ENCODE assay signal across 8 mouse cellular contexts in genomic region chr3:88685958-88686451, GRCm38 (mm10). TPM values are rescaled to one million over a fixed set of nuclear protein-coding genes. Genes with fewer than 3 reads are reported as not detected.
DNase-seq lines count a peak whose midpoint lies in the region; ATAC-seq and TF ChIP-seq lines count a peak whose summit lies in the region.

No protein-coding gene starts in this region.

- no peaks in the 10 kb centered on the region for H3K27me3 ChIP-seq in kidney, embryonic 15.5 days
- H3K27me3 ChIP-seq in embryonic facial prominence, embryonic 11.5 days (ENCODE audit: control insufficient read depth, insufficient read depth, low read length), result no peaks in the 10 kb centered on the region
- no peaks in the 10 kb centered on the region for H3K27me3 ChIP-seq in hindbrain, embryonic 10.5 days (ENCODE audit: insufficient read depth, poor library complexity, severe bottlenecking)
- no peaks in the 10 kb centered on the region for H3K27me3 ChIP-seq in liver, adult 2 months (ENCODE audit: control insufficient read depth, insufficient read depth, low read length)
- H3K27me3 ChIP-seq in midbrain, embryonic 16.5 days (ENCODE audit: control insufficient read depth, insufficient read depth, low read depth, low read length), result no peaks in the 10 kb centered on the region

- H3K4me1 ChIP-seq in kidney, embryonic 15.5 days, result peaks cover 21% of the 10 kb centered on the region
- H3K4me1 ChIP-seq in embryonic facial prominence, embryonic 11.5 days (ENCODE audit: control insufficient read depth, insufficient read depth, low read length), result peaks cover 3% of the 10 kb centered on the region; the same call in 1 of the 2 replicates
- peaks cover 22% of the 10 kb centered on the region for H3K4me1 ChIP-seq in hindbrain, embryonic 10.5 days (replicated peaks)
- peaks cover 9% of the 10 kb centered on the region for H3K4me1 ChIP-seq in liver, adult 2 months (ENCODE audit: control insufficient read depth, insufficient read depth, low read length)
- peaks cover 21% of the 10 kb centered on the region for H3K4me1 ChIP-seq in midbrain, embryonic 16.5 days (ENCODE audit: control insufficient read depth, insufficient read depth, low read length)

- peak overlapping the region; percentile 87 for H3K4me3 ChIP-seq in kidney, embryonic 15.5 days (replicated peaks)
- peak overlapping the region; percentile 100 for H3K4me3 ChIP-seq in embryonic facial prominence, embryonic 11.5 days (ENCODE audit: low read depth, low read length)
- peak overlapping the region; percentile 98 for H3K4me3 ChIP-seq in hindbrain, embryonic 10.5 days
- H3K4me3 ChIP-seq in liver, adult 2 months (ENCODE audit: insufficient read depth, low read depth, low read length), result peak overlapping the region; percentile 90
- H3K4me3 ChIP-seq in midbrain, embryonic 16.5 days (ENCODE audit: low read depth, low read length), result peak overlapping the region; percentile 99

- peak; percentile 71 for ATAC-seq in kidney, embryonic 15.5 days (replicated peaks; ENCODE audit: low FRiP score)
- peak; percentile 68 for ATAC-seq in embryonic facial prominence, embryonic 11.5 days (replicated peaks; ENCODE audit: insufficient number of reproducible peaks, low FRiP score, low TSS enrichment, low read depth)
- peak; percentile 79 for ATAC-seq in midbrain, embryonic 16.5 days

- TF ChIP-seq CTCF in liver, adult 2 months (IDR thresholded peaks at IDR 0.05; ENCODE audit: low read depth, low read length), result no peak

- peak overlapping the region; percentile 91 for H3K9ac ChIP-seq in kidney, embryonic 15.5 days
- H3K9ac ChIP-seq in embryonic facial prominence, embryonic 11.5 days (replicated peaks; ENCODE audit: low read length), result peak overlapping the region; percentile 94
- peak overlapping the region; percentile 97 for H3K9ac ChIP-seq in liver, adult 2 months (ENCODE audit: low read depth, low read length)
- H3K9ac ChIP-seq in midbrain, embryonic 16.5 days (ENCODE audit: low read depth, low read length), result peak overlapping the region; percentile 98

- TF ChIP-seq POLR2A in liver, adult 2 months (IDR thresholded peaks at IDR 0.05; ENCODE audit: extremely low read depth, insufficient read depth, low read length), result no peak

- WGBS in kidney, embryonic 15.5 days, result 0% methylated on average over 45 of the region's 45 CpGs
- under 1% methylated on average over 45 of the region's 45 CpGs for WGBS in embryonic facial prominence, embryonic 11.5 days
- WGBS in hindbrain, embryonic 10.5 days, result under 1% methylated on average over 45 of the region's 45 CpGs
- WGBS in liver, adult 2 months, result under 1% methylated on average over 45 of the region's 45 CpGs
- under 1% methylated on average over 45 of the region's 45 CpGs for WGBS in midbrain, embryonic 16.5 days

- H3K27ac ChIP-seq in kidney, embryonic 15.5 days, result peak overlapping the region; percentile 98
- H3K27ac ChIP-seq in embryonic facial prominence, embryonic 11.5 days (replicated peaks; ENCODE audit: low read depth, low read length), result peak overlapping the region; percentile 78
- H3K27ac ChIP-seq in hindbrain, embryonic 10.5 days, result peak overlapping the region; percentile 99
- H3K27ac ChIP-seq in liver, adult 2 months (replicated peaks; ENCODE audit: insufficient read depth, low read depth, low read length), result peak overlapping the region; percentile 93
- peak overlapping the region; percentile 98 for H3K27ac ChIP-seq in midbrain, embryonic 16.5 days (ENCODE audit: low read length)

- no peak for DNase-seq in kidney, adult 18-20 months
- peak; percentile 89 for DNase-seq in R1 (ENCODE audit: low read depth, low spot score)
- DNase-seq in embryonic facial prominence, embryonic 11.5 days (ENCODE audit: low spot score), result peak; percentile 70
- peak; percentile 69 for DNase-seq in hindbrain, embryonic 10.5 days (ENCODE audit: low spot score)
- DNase-seq in liver, adult 2 months (ENCODE audit: extremely low read depth, low read depth, low spot score), result peak; percentile 52
- no peak for DNase-seq in urinary bladder, adult 18-20 months (ENCODE audit: low spot score in 2 of 2)

- peak overlapping the region; percentile 85 for H3K4me2 ChIP-seq in kidney, embryonic 15.5 days
- H3K4me2 ChIP-seq in embryonic facial prominence, embryonic 11.5 days (ENCODE audit: low read depth, low read length), result peak overlapping the region; percentile 84
- H3K4me2 ChIP-seq in midbrain, embryonic 16.5 days (ENCODE audit: low read length), result peak overlapping the region; percentile 96

- peaks cover 17% of the 10 kb centered on the region; the same call in 1 of the 2 replicates for H3K79me2 ChIP-seq in liver, adult 2 months (ENCODE audit: control insufficient read depth, insufficient read depth, low read length)

- peaks cover 38% of the 10 kb centered on the region for H3K36me3 ChIP-seq in kidney, embryonic 15.5 days
- peaks cover 11% of the 10 kb centered on the region for H3K36me3 ChIP-seq in embryonic facial prominence, embryonic 11.5 days (replicated peaks; ENCODE audit: control insufficient read depth, insufficient read depth, low read depth, low read length)
- H3K36me3 ChIP-seq in hindbrain, embryonic 10.5 days, result peaks cover 44% of the 10 kb centered on the region
- peaks cover 33% of the 10 kb centered on the region for H3K36me3 ChIP-seq in liver, adult 2 months (ENCODE audit: control insufficient read depth, insufficient read depth, low read length)
- H3K36me3 ChIP-seq in midbrain, embryonic 16.5 days (ENCODE audit: control insufficient read depth, insufficient read depth, low read length), result peaks cover 14% of the 10 kb centered on the region

- no peaks in the 10 kb centered on the region for H3K9me3 ChIP-seq in kidney, embryonic 15.5 days (replicated peaks)
- H3K9me3 ChIP-seq in embryonic facial prominence, embryonic 11.5 days (replicated peaks; ENCODE audit: control insufficient read depth, low read length), result no peaks in the 10 kb centered on the region
- no peaks in the 10 kb centered on the region for H3K9me3 ChIP-seq in hindbrain, embryonic 10.5 days
- H3K9me3 ChIP-seq in midbrain, embryonic 16.5 days (replicated peaks; ENCODE audit: control insufficient read depth, low read length, poor library complexity, severe bottlenecking), result no peaks in the 10 kb centered on the region

RNA-seq across cellular contexts. Expression of gene Khdc4, which starts 0.4 kb away (rescaled TPM):
- polyA plus RNA-seq in kidney, embryonic 15.5 days (2015; fragmentation: Nextera tagmentation; extraction: Ambion mirVana), result 95.1 and 102 TPM in 2 replicates
- polyA plus RNA-seq in embryonic facial prominence, embryonic 11.5 days (2014; fragmentation: Nextera tagmentation; extraction: Ambion mirVana), result 101 and 104 TPM in 2 replicates
- 99.6 and 102 TPM in 2 replicates for polyA plus RNA-seq in hindbrain, embryonic 10.5 days (2016; fragmentation: Nextera tagmentation; extraction: Ambion mirVana)
- 32.9 and 34.7 TPM in 2 replicates for total RNA-seq in liver, adult 2 months (2014; rRNA removed)
- polyA plus RNA-seq in liver, adult 2 months (2012; rRNA removed), result 23.8 and 39.7 TPM in 2 replicates
- 84.4 and 94.9 TPM in 2 replicates for polyA plus RNA-seq in midbrain, embryonic 16.5 days (2015; fragmentation: Nextera tagmentation; extraction: Ambion mirVana)

RNA-seq across cellular contexts. Expression of gene Rit1, which starts 30.6 kb away (rescaled TPM):
- 46.7 and 50.4 TPM in 2 replicates for polyA plus RNA-seq in kidney, embryonic 15.5 days (2015; fragmentation: Nextera tagmentation; extraction: Ambion mirVana)
- 41.4 and 41.7 TPM in 2 replicates for polyA plus RNA-seq in embryonic facial prominence, embryonic 11.5 days (2014; fragmentation: Nextera tagmentation; extraction: Ambion mirVana)
- polyA plus RNA-seq in hindbrain, embryonic 10.5 days (2016; fragmentation: Nextera tagmentation; extraction: Ambion mirVana), result 35.7 and 48.5 TPM in 2 replicates
- 18.0 and 19.9 TPM in 2 replicates for total RNA-seq in liver, adult 2 months (2014; rRNA removed)
- polyA plus RNA-seq in liver, adult 2 months (2012; rRNA removed), result 14.4 and 14.8 TPM in 2 replicates
- polyA plus RNA-seq in midbrain, embryonic 16.5 days (2015; fragmentation: Nextera tagmentation; extraction: Ambion mirVana), result 59.4 and 65.6 TPM in 2 replicates

RNA-seq across cellular contexts. Expression of gene Rxfp4, which starts 33.1 kb away (rescaled TPM):
- not detected in 2 replicates for polyA plus RNA-seq in kidney, embryonic 15.5 days (2015; fragmentation: Nextera tagmentation; extraction: Ambion mirVana)
- not detected in 2 replicates for polyA plus RNA-seq in embryonic facial prominence, embryonic 11.5 days (2014; fragmentation: Nextera tagmentation; extraction: Ambion mirVana)
- not detected in 2 replicates for polyA plus RNA-seq in hindbrain, embryonic 10.5 days (2016; fragmentation: Nextera tagmentation; extraction: Ambion mirVana)
- not detected in 2 replicates for total RNA-seq in liver, adult 2 months (2014; rRNA removed)
- not detected in 2 replicates for polyA plus RNA-seq in liver, adult 2 months (2012; rRNA removed)
- polyA plus RNA-seq in midbrain, embryonic 16.5 days (2015; fragmentation: Nextera tagmentation; extraction: Ambion mirVana), result not detected in 2 replicates

Comparison
In these comparisons a context has a peak if more than half of its experiments do, and no peak if none do; other contexts are left out.
1. DNase-seq: peak in R1 (single experiment), embryonic facial prominence, embryonic 11.5 days (single experiment), hindbrain, embryonic 10.5 days (single experiment) and liver, adult 2 months (single experiment); none in kidney, adult 18-20 months (single experiment) and urinary bladder, adult 18-20 months (0 of 2).
2. Peak in every context shown above with its lines, with median percentiles within 50 percentile points of each other: ATAC-seq, H3K27ac ChIP-seq, H3K4me2 ChIP-seq, H3K4me3 ChIP-seq and H3K9ac ChIP-seq.